Mouse (Mus musculus) C2C12 (cell line): ENCODE results near the gene Pkd1.

Experiments
- CEBPB ChIP-seq: IDR thresholded peaks from one replicate; pipeline ENCODE4 v1.6.1; 2011; ENCODE audit warnings: low read depth, mild to moderate bottlenecking, control low read depth, moderate library complexity
- CTCF ChIP-seq: IDR thresholded peaks from one replicate; pipeline ENCODE4 v1.5.1; 2011; ENCODE audit not compliant: control insufficient read depth, insufficient read depth, insufficient read length
- MAX ChIP-seq: IDR thresholded peaks from one replicate; pipeline ENCODE4 v1.6.1; 2011; ENCODE audit warnings: mild to moderate bottlenecking, control low read depth
- MYOD1 ChIP-seq: IDR thresholded peaks from one replicate; pipeline ENCODE4 v1.6.1; 2011; ENCODE audit warnings: low read depth; ENCODE audit not compliant: control insufficient read depth, insufficient read length
- MYOG ChIP-seq: IDR thresholded peaks from one replicate; pipeline ENCODE4 v1.6.1; 2011; ENCODE audit not compliant: control insufficient read depth, insufficient read length; ENCODE audit errors: extremely low read depth

- TF ChIP-seq CTCF (no peak), MYOG (no peak), MAX (no peak), CEBPB (no peak), MYOD1 (no peak)
These were observed 12.0 kb downstream of the Pkd1 start for GRCm38 (mm10) chr17:24561592-24561991.
